Mouse (Mus musculus) heart, postnatal 25 days (tissue): Measurements from ENCODE around the gene Xirp2. TPM values are rescaled to one million over a fixed set of nuclear protein-coding genes. Genes with fewer than 3 reads are reported as not detected.

Experiments
- DNase-seq: peaks from one replicate; pipeline ENCODE4 v3.0.0; 2022; ENCODE audit warnings: low spot score
- intact Hi-C: fragments of 180-260 bp; cut with DNase I; formaldehyde crosslinking; loops from one replicate; pipeline ENCODE4 v1.15.1; 2025
- total RNA-seq, 2 experiments: library from RNA; stranded (reverse); gene quantifications; 2 replicates each; pipeline ENCODE4 v1.2.3; 2021

Xirp2 gene
- total RNA-seq, 2 experiments from 2014 or later = 246 TPM

DNA sequence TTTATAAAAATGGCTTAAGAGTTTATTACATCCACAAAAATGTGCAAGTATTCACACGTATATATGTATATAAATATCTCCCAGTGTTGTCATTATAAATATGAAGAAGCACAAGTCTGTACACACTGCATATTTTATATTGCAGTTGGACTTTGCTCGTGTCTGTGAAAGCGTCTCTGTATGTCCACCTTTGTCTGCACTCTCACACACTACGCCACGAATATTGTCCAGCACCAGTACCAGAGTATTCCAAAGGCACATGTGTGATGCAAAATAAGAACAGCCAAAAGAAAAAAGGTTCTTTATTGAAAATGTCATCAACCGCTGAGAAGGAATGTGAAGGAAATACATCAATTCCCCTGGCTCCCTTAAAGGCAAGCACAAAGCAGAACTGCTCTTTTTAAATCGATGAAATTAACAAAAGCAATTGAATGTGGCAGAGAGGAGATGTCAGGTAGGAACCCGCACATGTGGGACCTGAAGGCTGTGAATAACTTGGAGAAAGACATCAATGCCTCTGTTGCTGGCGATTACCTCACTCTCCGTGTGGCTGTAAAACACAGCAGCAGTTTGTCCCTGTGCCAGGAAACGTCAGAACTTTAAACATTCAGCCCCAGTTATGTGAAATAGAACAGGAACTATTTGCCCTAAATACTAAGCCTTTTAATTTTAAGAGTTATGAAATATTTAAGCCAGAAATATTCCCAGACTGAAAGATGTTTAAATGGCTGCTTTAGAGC, 96.3 kb downstream of the Xirp2 start:
- intact Hi-C loops = no loop called here
- no peak for DNase-seq

- intact Hi-C loops = no loop called here
- DNase-seq = no peak
Observed at GRCm38 (mm10) chr2:67544426-67544825, 98.6 kb downstream of the Xirp2 start.

GRCm38 (mm10) chr2:67564851-67565479, 119.2 kb downstream of the Xirp2 start:
- peak; percentile 6 for DNase-seq
- intact Hi-C loops = loop anchor here (5.0 to 10.0 kb wide), 3 partner anchors 60 to 1642 kb away; partner anchors contain the start of gene Spc25

DNA sequence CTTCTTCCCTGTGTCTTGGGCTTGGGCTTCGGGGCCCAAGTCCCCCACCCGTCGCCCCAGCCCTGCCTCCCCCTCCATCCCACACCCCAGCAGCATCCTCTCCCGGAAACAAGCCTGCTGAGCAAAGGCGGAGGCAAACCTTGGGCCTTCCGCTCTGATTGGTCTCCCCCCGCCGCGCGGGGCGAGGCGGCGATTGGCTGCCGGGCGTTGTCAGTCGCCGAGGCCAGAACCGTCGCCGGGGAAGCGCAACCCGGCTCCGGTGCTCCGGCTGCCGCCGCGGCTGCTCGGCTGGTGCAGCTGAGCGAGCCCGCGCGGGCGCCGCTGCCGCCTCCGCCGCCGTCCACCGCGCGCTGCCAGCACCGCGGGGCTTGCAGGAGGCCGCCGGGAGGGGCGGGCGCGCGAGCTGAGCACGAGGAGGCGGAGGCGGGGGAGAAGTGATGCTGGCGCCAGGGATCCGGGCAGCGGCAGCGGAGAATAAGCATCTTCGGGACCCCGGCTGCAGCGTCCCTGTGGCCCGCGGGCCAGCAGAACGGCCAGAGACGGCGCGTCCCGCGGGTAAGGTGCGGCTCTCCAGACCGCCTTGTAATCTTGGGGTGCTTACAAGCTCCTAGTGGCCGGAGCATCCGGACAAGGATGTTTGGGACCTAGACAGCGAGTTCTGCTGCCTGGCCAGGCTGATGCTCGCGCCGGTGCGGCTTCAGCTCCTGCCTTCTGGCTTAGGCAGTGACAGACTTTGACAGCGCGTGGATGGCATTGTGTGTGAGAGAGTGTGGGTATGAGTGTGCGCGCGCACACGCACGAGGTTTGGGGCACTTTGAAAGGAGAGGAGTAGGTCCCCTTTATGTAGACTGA, 119.9 kb downstream of the Xirp2 start, which contains the start of gene B3galt1:
Gene B3galt1 (plus strand): TSS at position 392 of the 852 bp plus-strand sequence.
- intact Hi-C loops = loop anchor here (10.0 kb wide), 2 partner anchors 59 to 239 kb away; no protein-coding TSS in a partner anchor
- peak; percentile 79 for DNase-seq

DNA sequence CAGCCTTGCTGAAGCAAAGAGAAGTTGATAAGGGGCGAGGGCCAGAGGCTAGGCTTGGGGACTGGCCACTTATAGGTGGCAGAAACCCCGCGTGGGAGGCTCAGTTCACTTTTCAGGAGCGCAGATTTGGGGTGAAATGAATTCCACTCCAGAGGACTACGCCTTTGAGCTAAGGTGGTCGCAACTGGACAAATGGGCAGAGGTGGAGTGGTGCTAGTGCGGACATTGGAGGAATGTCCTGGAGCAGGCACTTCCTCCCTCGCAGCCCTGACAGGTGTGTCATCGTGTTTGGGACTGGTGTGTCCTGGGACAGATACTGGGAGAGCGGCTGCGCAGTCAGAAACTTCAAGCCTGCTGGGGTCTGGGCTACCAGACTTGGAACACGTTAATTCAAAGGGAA, 120.8 kb downstream of the Xirp2 start:
- intact Hi-C loops = loop anchor here (10.0 kb wide), 2 partner anchors 58 to 238 kb away; no protein-coding TSS in a partner anchor
- DNase-seq = no peak

- intact Hi-C loops = loop anchor here (10.0 kb wide), 2 partner anchors 58 to 238 kb away; no protein-coding TSS in a partner anchor
- DNase-seq = no peak
Observed at GRCm38 (mm10) chr2:67567141-67567680, 121.4 kb downstream of the Xirp2 start.

Other genes starting within 250 kb of the Xirp2 start
- gene Gm21830, start 32.3 kb upstream of the Xirp2 start, total RNA-seq = not detected
- gene Gm26727, start 12.8 kb upstream of the Xirp2 start, total RNA-seq = not detected
- 1 to 10 TPM; 2.0 to 3.2 TPM for gene B3galt1, start 119.9 kb downstream of the Xirp2 start, total RNA-seq